Mouse (Mus musculus) lung, adult 2 months (tissue): ENCODE data around the gene Kdm5d.

Source experiments
- CTCF ChIP-seq: fragments of 200-500 bp; IDR thresholded peaks from 2 replicates; pipeline ENCODE4 v1.5.1; 2011; ENCODE audit warnings: mild to moderate bottlenecking, low read length, control low read depth; ENCODE audit not compliant: insufficient read depth
- POLR2A ChIP-seq: fragments of 200-500 bp; IDR thresholded peaks from 2 replicates; pipeline ENCODE4 v1.6.1; 2011; ENCODE audit warnings: low read depth, mild to moderate bottlenecking, control low read depth, low read length, borderline replicate concordance; ENCODE audit errors: extremely low read depth

DNA sequence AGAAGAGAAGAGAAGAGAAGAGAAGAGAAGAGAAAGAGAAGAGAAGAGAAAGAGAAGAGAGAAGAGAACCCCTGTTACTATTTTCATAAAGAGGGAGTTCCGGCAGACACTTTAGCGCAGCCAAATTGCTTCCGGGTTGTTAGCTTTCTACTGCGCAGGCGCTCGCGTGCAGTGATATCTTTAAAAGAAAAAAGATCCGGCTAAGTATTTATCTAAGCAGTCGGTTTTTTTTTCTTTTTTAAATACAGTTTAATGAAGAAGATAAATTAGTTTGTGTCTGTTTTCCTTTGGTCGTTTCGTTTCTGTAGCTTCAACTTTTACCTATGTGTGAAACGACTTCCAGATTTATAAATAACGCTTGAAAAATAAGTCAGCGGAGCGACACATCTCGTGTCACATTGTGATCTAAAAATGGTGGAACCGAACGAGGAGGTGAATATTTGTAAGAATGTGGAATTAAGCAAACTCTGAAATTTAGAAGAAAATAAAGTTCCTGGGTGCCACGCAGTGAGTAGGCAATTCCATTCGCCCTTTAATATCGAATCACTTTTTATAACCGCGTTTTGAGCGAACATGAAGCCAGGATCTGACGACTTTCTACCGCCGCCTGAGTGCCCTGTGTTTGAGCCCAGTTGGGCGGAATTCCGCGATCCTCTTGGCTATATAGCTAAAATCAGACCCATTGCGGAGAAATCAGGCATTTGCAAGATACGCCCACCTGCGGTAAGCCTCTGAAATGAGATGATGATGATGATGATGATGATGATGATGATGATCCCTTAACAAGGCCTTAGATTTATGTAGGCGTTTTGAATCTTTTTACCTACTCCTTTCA, at the start of gene Kdm5d:
- TF ChIP-seq CTCF (no peak), POLR2A (no peak)
